Comparison of ENCODE assay signal across 9 mouse cellular contexts in the genomic region with DNA sequence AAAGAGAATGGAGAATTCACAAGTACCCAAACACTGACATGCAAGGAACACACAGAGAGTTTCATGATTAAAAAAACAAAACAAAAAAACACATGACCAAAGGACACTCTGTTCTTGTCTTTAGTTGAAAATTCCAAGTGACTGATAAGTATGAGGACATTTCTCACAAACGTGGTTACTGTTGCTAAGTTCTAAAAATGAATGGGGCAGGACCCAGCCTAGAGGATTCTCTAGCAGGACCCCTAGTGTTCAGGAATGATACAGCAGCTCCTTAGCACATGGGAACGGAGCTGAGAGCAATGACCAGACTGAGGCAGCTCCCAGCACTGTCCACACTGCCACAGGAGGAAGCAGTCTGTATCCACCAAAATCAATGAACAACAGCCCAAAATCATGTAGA. TPM values are rescaled to one million over a fixed set of nuclear protein-coding genes. Genes with fewer than 3 reads are reported as not detected.
DNase-seq lines count a peak whose midpoint lies in the region; ATAC-seq and TF ChIP-seq lines count a peak whose summit lies in the region.
"Had no signal": no experiment of that assay in that cellular context is flagged by ENCODE, and none has a peak within 500 bp of the region (broad histone marks: within the 10 kb centered on the region; RNA-seq: fewer than 3 reads in every experiment).

No protein-coding gene starts in this region.

- H3K27me3 ChIP-seq in heart, embryonic 11.5 days (ENCODE audit: control insufficient read depth, insufficient read depth, low read length): no peaks in the 10 kb centered on the region
- no peaks in the 10 kb centered on the region for H3K27me3 ChIP-seq in E14TG2a.4 (ENCODE audit: insufficient read depth, low read length)
- H3K27me3 ChIP-seq: stomach, embryonic 15.5 days had no signal

- peak; percentile 64 for TF ChIP-seq CTCF in E14TG2a.4 (conservative IDR thresholded peaks at IDR 0.05; ENCODE audit: low read length)

- peaks cover 5% of the 10 kb centered on the region; the same call in 1 of the 2 replicates for H3K4me1 ChIP-seq in heart, embryonic 11.5 days (ENCODE audit: control insufficient read depth, insufficient read depth, low read length)
- H3K4me1 ChIP-seq in E14TG2a.4 (replicated peaks; ENCODE audit: low read depth, low read length): 0 out of 2 replicates have a peak, but pooled peaks cover 5% of the 10 kb centered on the region
- H3K4me1 ChIP-seq: stomach, embryonic 15.5 days had no signal

- no peaks in the 10 kb centered on the region for H3K9me3 ChIP-seq in heart, embryonic 11.5 days (replicated peaks; ENCODE audit: control insufficient read depth, low read length)
- H3K9me3 ChIP-seq in E14TG2a.4 (ENCODE audit: low read length): no peaks in the 10 kb centered on the region
- H3K9me3 ChIP-seq: stomach, embryonic 15.5 days had no signal

- 12% methylated on average over 2 of the region's 2 CpGs for WGBS in heart, embryonic 11.5 days (ENCODE audit: insufficient replicate concordance)

- ATAC-seq in heart, embryonic 11.5 days (replicated peaks; ENCODE audit: insufficient number of reproducible peaks, low FRiP score, low TSS enrichment): no peak
- peak; percentile 74 for ATAC-seq in granulocyte monocyte progenitor cell, adult 5-6 weeks (replicated peaks; ENCODE audit: poor library complexity, severe bottlenecking)

- no peaks in the 10 kb centered on the region for H3K36me3 ChIP-seq in heart, embryonic 11.5 days (ENCODE audit: control insufficient read depth, insufficient read depth, low read length)
- no peaks in the 10 kb centered on the region for H3K36me3 ChIP-seq in E14TG2a.4 (ENCODE audit: insufficient read depth, low read length)
- H3K36me3 ChIP-seq: stomach, embryonic 15.5 days had no signal

- H3K4me2 ChIP-seq in heart, embryonic 11.5 days: no peak overlapping the region
- H3K4me2 ChIP-seq: stomach, embryonic 15.5 days had no signal

- no peak overlapping the region for H3K27ac ChIP-seq in heart, embryonic 11.5 days (ENCODE audit: low read depth, low read length)
- H3K27ac ChIP-seq: stomach, embryonic 15.5 days had no signal

- H3K9ac ChIP-seq in heart, embryonic 11.5 days (ENCODE audit: low read depth, low read length): no peak overlapping the region
- H3K9ac ChIP-seq: stomach, embryonic 15.5 days had no signal

- DNase-seq in heart, adult 18-20 months: peak; percentile 86 to 88
- DNase-seq in cerebellum, adult 9-11 months: peak; percentile 44
- peak; percentile 68 for DNase-seq in kidney, postnatal 10 days
- peak; percentile 89 for DNase-seq in lung, postnatal 10 days
- DNase-seq in testis, postnatal 14 days (ENCODE audit: low spot score): peak; percentile 68

- H3K4me3 ChIP-seq in heart, embryonic 11.5 days (ENCODE audit: low read depth, low read length): no peak overlapping the region
- no peak overlapping the region for H3K4me3 ChIP-seq in E14TG2a.4 (replicated peaks; ENCODE audit: low read length)
- H3K4me3 ChIP-seq: stomach, embryonic 15.5 days had no signal

RNA-seq across cellular contexts. Expression of a gene that starts 26.6 kb away (rescaled TPM):
- 1 to 10 TPM; 6.6 to 9.7 TPM for total RNA-seq in heart, adult 18-20 months (2021)
- polyA plus RNA-seq in heart, embryonic 11.5 days (2014; fragmentation: Nextera tagmentation; extraction: Ambion mirVana): 8.4 and 12.1 TPM in 2 replicates
- 3.6 and 4.5 TPM in 2 replicates for total RNA-seq in granulocyte monocyte progenitor cell, adult 5-6 weeks (2014; fragmentation: Nextera tagmentation)
- 1.5 and 11.0 TPM in 2 replicates for total RNA-seq in granulocyte monocyte progenitor cell, adult 5-6 weeks (2017)
